Mouse (Mus musculus): Measurements from ENCODE around the gene Dnah17. TPM values are rescaled to one million over a fixed set of nuclear protein-coding genes. Genes with fewer than 3 reads are reported as not detected.
A peak's percentile ranks its signal among the peaks of the same experiment; 100 is the strongest.

The Dnah17 gene
- polyA plus RNA-seq, 1 experiment from 2014 or later: 0.10 TPM

GRCm38 (mm10) chr11:118000083-118000482, 130.4 kb downstream of the Dnah17 start:
- no peak for ATAC-seq
- Histone ChIP-seq H3K4me2 (replicated peaks; ENCODE audit: low read depth, low read length) (no peak overlapping the region), H3K4me1 (ENCODE audit: insufficient read depth, low read depth, low read length) (peaks cover 12% of the 10 kb centered on the region), H3K9ac (replicated peaks; ENCODE audit: low read depth) (no peak overlapping the region), H3K36me3 (ENCODE audit: insufficient read depth, low read length) (peaks cover 30% of the 10 kb centered on the region; the same call in 1 of the 2 replicates), H3K27me3 (replicated peaks; ENCODE audit: insufficient read depth, low read length) (no peaks in the 10 kb centered on the region), H3K9me3 (ENCODE audit: low read length) (no peaks in the 10 kb centered on the region), H3K4me3 (ENCODE audit: low read depth, low read length) (no peak overlapping the region), H3K27ac (ENCODE audit: low read length) (no peak overlapping the region)
- no peak for DNase-seq (ENCODE audit: low spot score)
- WGBS: 30% methylated on average over 1 of the region's 1 CpGs
- no peak for TF ChIP-seq EP300 (IDR thresholded peaks at IDR 0.05)

DNA sequence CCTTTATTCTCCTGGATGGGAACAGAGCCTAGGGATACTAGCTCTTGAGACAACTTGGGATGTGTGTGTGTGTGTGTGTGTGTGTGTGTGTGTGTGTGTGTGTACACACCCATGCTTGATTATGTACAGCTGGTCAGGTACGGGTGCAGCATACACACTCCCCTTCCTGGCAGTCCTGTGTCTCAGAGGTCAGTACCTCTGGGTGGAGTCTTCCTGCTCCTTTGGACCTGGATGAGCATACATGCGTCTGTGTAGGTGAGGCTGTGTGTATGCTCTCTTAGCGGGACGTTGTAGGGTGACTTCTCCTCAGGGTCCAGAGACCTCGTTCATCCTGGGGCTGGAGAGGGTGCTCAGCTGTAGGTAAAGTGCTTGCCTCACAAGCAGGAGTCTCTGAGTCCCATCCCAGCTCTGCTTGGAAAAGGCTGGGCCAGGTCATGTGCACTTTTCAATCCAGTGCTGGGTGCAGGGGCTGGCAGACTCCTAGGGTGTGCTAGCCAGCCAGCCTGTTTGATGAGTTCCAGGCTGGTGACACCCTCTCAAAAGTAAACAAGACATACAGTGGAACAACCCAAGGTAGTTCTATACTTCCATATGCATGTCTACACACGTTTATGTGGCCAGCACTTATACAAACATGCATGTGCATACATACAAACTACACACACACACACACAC, 131.0 kb downstream of the Dnah17 start:
- H3K4me1 ChIP-seq (ENCODE audit: insufficient read depth, low read depth, low read length): peaks cover 19% of the 10 kb centered on the region
- no peak overlapping the region for H3K9ac ChIP-seq (replicated peaks; ENCODE audit: low read depth)
- WGBS: 70% methylated on average over 6 of the region's 6 CpGs
- DNase-seq (ENCODE audit: low spot score) (no peak), ATAC-seq (no peak)
- no peaks in the 10 kb centered on the region for H3K9me3 ChIP-seq (ENCODE audit: low read length)
- H3K36me3 ChIP-seq (ENCODE audit: insufficient read depth, low read length): peaks cover 27% of the 10 kb centered on the region; the same call in 1 of the 2 replicates
- H3K4me3 ChIP-seq (ENCODE audit: low read depth, low read length): no peak overlapping the region
- TF ChIP-seq EP300 (IDR thresholded peaks at IDR 0.05): no peak
- TF ChIP-seq CTCF (IDR thresholded peaks at IDR 0.05): no peak
- no peaks in the 10 kb centered on the region for H3K27me3 ChIP-seq (replicated peaks; ENCODE audit: insufficient read depth, low read length)
- H3K4me2 ChIP-seq (replicated peaks; ENCODE audit: low read depth, low read length): no peak overlapping the region
- H3K27ac ChIP-seq (ENCODE audit: low read length): no peak overlapping the region

DNA sequence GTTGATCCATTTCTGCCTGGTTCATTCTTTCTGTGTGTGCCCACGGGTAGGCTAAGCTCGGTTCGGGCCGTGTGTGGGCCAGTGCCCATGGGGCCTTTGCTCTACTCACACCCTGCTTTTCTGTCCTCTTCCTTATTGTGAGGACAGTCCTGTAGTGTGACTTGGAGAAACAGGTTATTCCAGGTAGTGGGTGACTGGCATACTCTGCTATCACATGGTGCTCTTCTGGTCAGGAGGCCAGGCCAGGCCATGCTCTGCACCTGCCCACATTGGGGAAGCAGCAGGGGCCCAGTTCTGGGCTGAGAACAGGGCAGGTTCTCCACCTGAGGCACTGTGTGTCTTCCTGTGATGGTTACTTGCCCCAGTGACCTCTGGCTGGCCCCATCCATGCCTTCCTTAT, 132.1 kb downstream of the Dnah17 start:
- DNase-seq (ENCODE audit: low spot score) (peak; percentile 76), ATAC-seq (peak; percentile 83)
- Histone ChIP-seq H3K4me1 (ENCODE audit: insufficient read depth, low read depth, low read length) (peaks cover 28% of the 10 kb centered on the region), H3K27ac (ENCODE audit: low read length) (peak overlapping the region; percentile 32; the same call in 1 of the 2 replicates), H3K4me3 (ENCODE audit: low read depth, low read length) (no peak overlapping the region), H3K4me2 (replicated peaks; ENCODE audit: low read depth, low read length) (no peak overlapping the region), H3K9me3 (ENCODE audit: low read length) (no peaks in the 10 kb centered on the region), H3K27me3 (replicated peaks; ENCODE audit: insufficient read depth, low read length) (no peaks in the 10 kb centered on the region), H3K36me3 (ENCODE audit: insufficient read depth, low read length) (peaks cover 19% of the 10 kb centered on the region; the same call in 1 of the 2 replicates), H3K9ac (replicated peaks; ENCODE audit: low read depth) (no peak overlapping the region)
- TF ChIP-seq EP300 (IDR thresholded peaks at IDR 0.05) (no peak), CTCF (IDR thresholded peaks at IDR 0.05) (no peak)
- WGBS: 74% methylated on average over 4 of the region's 4 CpGs

GRCm38 (mm10) chr11:117997085-117997484, 133.3 kb downstream of the Dnah17 start:
- 83% methylated on average over 2 of the region's 2 CpGs for WGBS
- peaks cover 41% of the 10 kb centered on the region for H3K4me1 ChIP-seq (ENCODE audit: insufficient read depth, low read depth, low read length)
- H3K4me3 ChIP-seq (ENCODE audit: low read depth, low read length): no peak overlapping the region
- no peak overlapping the region for H3K4me2 ChIP-seq (replicated peaks; ENCODE audit: low read depth, low read length)
- H3K36me3 ChIP-seq (ENCODE audit: insufficient read depth, low read length): peaks cover 14% of the 10 kb centered on the region; the same call in 1 of the 2 replicates
- no peak overlapping the region for H3K9ac ChIP-seq (replicated peaks; ENCODE audit: low read depth)
- DNase-seq (ENCODE audit: low spot score) (no peak), ATAC-seq (no peak)
- TF ChIP-seq CTCF (IDR thresholded peaks at IDR 0.05): no peak
- TF ChIP-seq EP300 (IDR thresholded peaks at IDR 0.05): no peak
- no peak overlapping the region for H3K27ac ChIP-seq (ENCODE audit: low read length)
- H3K27me3 ChIP-seq (replicated peaks; ENCODE audit: insufficient read depth, low read length): no peaks in the 10 kb centered on the region
- H3K9me3 ChIP-seq (ENCODE audit: low read length): no peaks in the 10 kb centered on the region

- 0 out of 2 replicates have a peak overlapping the region, but pooled peaks have one; percentile 14 for H3K27ac ChIP-seq (ENCODE audit: low read length)
- ATAC-seq (no peak), DNase-seq (ENCODE audit: low spot score) (no peak)
- WGBS: 76% methylated on average over 3 of the region's 3 CpGs
- no peak overlapping the region for H3K4me3 ChIP-seq (ENCODE audit: low read depth, low read length)
- H3K9me3 ChIP-seq (ENCODE audit: low read length): no peaks in the 10 kb centered on the region
- peaks cover 44% of the 10 kb centered on the region for H3K4me1 ChIP-seq (ENCODE audit: insufficient read depth, low read depth, low read length)
- no peak overlapping the region for H3K9ac ChIP-seq (replicated peaks; ENCODE audit: low read depth)
- H3K4me2 ChIP-seq (replicated peaks; ENCODE audit: low read depth, low read length): no peak overlapping the region
- TF ChIP-seq CTCF (IDR thresholded peaks at IDR 0.05): no peak
- no peak for TF ChIP-seq EP300 (IDR thresholded peaks at IDR 0.05)
- H3K27me3 ChIP-seq (replicated peaks; ENCODE audit: insufficient read depth, low read length): no peaks in the 10 kb centered on the region
- H3K36me3 ChIP-seq (ENCODE audit: insufficient read depth, low read length): peaks cover 4% of the 10 kb centered on the region; the same call in 1 of the 2 replicates
Measured at GRCm38 (mm10) chr11:117996066-117996465, 134.4 kb downstream of the Dnah17 start.

DNA sequence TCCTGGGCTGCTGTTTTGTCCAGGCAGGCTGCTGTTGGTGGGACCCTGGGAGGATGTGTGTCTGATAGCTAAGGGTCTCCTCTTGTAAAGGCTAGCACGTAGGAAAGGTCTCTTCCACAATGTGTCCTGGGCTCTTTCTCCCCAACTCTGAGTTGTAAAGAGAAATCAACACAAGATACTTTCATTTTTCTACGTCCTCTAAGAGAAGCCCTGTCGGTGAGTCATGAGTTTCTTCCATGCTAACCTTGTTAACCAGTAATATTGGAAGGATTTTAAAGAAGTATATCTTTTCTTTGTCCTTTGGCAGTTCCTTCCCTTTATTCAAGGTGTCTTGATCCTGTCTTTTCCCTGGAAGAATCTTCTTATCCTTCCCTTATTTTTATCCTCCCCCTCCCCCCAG, 134.8 kb downstream of the Dnah17 start:
- no peak overlapping the region for H3K4me3 ChIP-seq (ENCODE audit: low read depth, low read length)
- no peak overlapping the region for H3K4me2 ChIP-seq (replicated peaks; ENCODE audit: low read depth, low read length)
- H3K36me3 ChIP-seq (ENCODE audit: insufficient read depth, low read length): peaks cover under 1% of the 10 kb centered on the region; the same call in 1 of the 2 replicates
- WGBS: 54% methylated on average over 3 of the region's 3 CpGs
- DNase-seq (ENCODE audit: low spot score) (no peak), ATAC-seq (no peak)
- H3K9me3 ChIP-seq (ENCODE audit: low read length): no peaks in the 10 kb centered on the region
- H3K9ac ChIP-seq (replicated peaks; ENCODE audit: low read depth): no peak overlapping the region
- H3K27me3 ChIP-seq (replicated peaks; ENCODE audit: insufficient read depth, low read length): no peaks in the 10 kb centered on the region
- H3K27ac ChIP-seq (ENCODE audit: low read length): peak overlapping the region; percentile 79; the same call in 1 of the 2 replicates
- H3K4me1 ChIP-seq (ENCODE audit: insufficient read depth, low read depth, low read length): peaks cover 48% of the 10 kb centered on the region
- TF ChIP-seq EP300 (IDR thresholded peaks at IDR 0.05) (no peak), CTCF (IDR thresholded peaks at IDR 0.05) (no peak)
